Mouse (Mus musculus) small intestine, adult 2 months (tissue): ENCODE results near the gene Gabpb2. TPM values are rescaled to one million over a fixed set of nuclear protein-coding genes. Genes with fewer than 3 reads are reported as not detected.
A peak's percentile ranks its signal among the peaks of the same experiment; 100 is the strongest.
"Not testable (repeated sequence)": the region's sequence is repeated elsewhere in the genome, so short reads cannot be mapped to it uniquely, and the experiment has no call there.

Source experiments
- H3K27ac ChIP-seq: fragments of 200-500 bp; 2 replicates; pipeline ENCODE4 v1.5.1; 2012; ENCODE audit warnings: low read depth, low read length, control low read depth, inconsistent platforms; ENCODE audit not compliant: insufficient read depth
- H3K27me3 ChIP-seq: fragments of 200-500 bp; 2 replicates; pipeline ENCODE4 v1.6.1; 2012; ENCODE audit warnings: mild to moderate bottlenecking, moderate library complexity, low read length, inconsistent platforms; ENCODE audit not compliant: control insufficient read depth, insufficient read depth
- H3K36me3 ChIP-seq: fragments of 200-500 bp; 2 replicates; pipeline ENCODE4 v1.6.1; 2012; ENCODE audit warnings: mild to moderate bottlenecking, low read length, control low read depth, inconsistent platforms; ENCODE audit not compliant: control insufficient read depth, insufficient read depth
- H3K4me1 ChIP-seq: fragments of 200-500 bp; 2 replicates; pipeline ENCODE4 v1.6.1; 2012; ENCODE audit warnings: low read length, inconsistent platforms, mixed read lengths; ENCODE audit not compliant: control insufficient read depth, insufficient read depth, insufficient read length
- H3K4me3 ChIP-seq: fragments of 200-500 bp; 2 replicates; pipeline ENCODE4 v1.5.1; 2012; ENCODE audit warnings: low read depth, mild to moderate bottlenecking, control low read depth, inconsistent platforms, low read length, moderate library complexity
- CTCF ChIP-seq: fragments of 200-500 bp; IDR thresholded peaks from 2 replicates; pipeline ENCODE4 v1.5.1; 2012; ENCODE audit warnings: low read depth, mild to moderate bottlenecking, control low read depth, inconsistent platforms, low read length, moderate library complexity, mixed read lengths; ENCODE audit not compliant: insufficient replicate concordance, insufficient read length; ENCODE audit errors: extremely low read depth
- POLR2A ChIP-seq: fragments of 200-500 bp; IDR thresholded peaks from 2 replicates; pipeline ENCODE4 v1.6.1; 2012; ENCODE audit warnings: low read depth, mild to moderate bottlenecking, control low read depth, inconsistent platforms, low read length, moderate library complexity
- WGBS: fragments of 180-500 bp; shearing (Covaris S2); methylation state at CpG from one replicate; pipeline ENCODE4 v1.1.7; 2018; 5-methylcytosine and 5-hydroxymethylcytosine counted together
- polyA plus RNA-seq: library from polyadenylated mRNA; depleted of rRNA; stranded (reverse); fragments of >200 nt; gene quantifications from 2 replicates; pipeline ENCODE4 v1.2.3, GENCODE M21; 2012

The Gabpb2 gene
- polyA plus RNA-seq, 1 experiment, result 7.4 TPM

- no peaks in the 10 kb centered on the region for H3K27me3 ChIP-seq
- H3K27ac ChIP-seq, result no peak overlapping the region
- peaks cover 17% of the 10 kb centered on the region for H3K36me3 ChIP-seq
- peaks cover 6% of the 10 kb centered on the region for H3K4me1 ChIP-seq
- TF ChIP-seq POLR2A, result no peak
- no peak for TF ChIP-seq CTCF
- 78% methylated on average over 25 of the region's 25 CpGs for WGBS
- no peak overlapping the region; the same call in 1 of the 2 replicates for H3K4me3 ChIP-seq
Observed at GRCm38 (mm10) chr3:95139586-95140288, 78.0 kb downstream of the Gabpb2 start.

DNA sequence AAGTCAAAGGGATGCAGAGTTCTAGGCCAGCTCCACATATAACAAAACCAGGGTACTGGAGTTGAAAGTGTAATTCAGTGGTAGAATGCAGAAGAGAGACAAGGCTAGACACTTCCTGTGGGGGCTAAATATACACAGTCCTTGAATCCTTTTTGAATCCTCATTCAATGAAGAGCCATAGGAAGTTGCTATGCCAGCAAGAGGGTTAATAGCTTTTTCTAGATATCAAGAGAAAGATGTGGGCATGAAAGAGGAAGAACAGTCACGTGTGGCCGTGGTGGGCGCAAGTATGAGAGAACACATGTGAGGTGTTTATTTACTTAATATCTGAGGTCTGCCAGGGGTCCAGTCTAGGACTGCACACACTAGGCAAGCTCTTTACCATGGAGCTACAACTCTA lies 81.4 kb downstream of the Gabpb2 start:
- Histone ChIP-seq H3K36me3 (peaks cover 20% of the 10 kb centered on the region), H3K4me1 (peaks cover 9% of the 10 kb centered on the region), H3K27me3 (no peaks in the 10 kb centered on the region), H3K4me3 (no peak overlapping the region), H3K27ac (no peak overlapping the region)
- TF ChIP-seq POLR2A (no peak), CTCF (no peak)
- 90% methylated on average over 3 of the region's 3 CpGs for WGBS

- WGBS, result 65% methylated on average over 7 of the region's 7 CpGs
Observed at GRCm38 (mm10) chr3:95135433-95136052, 82.2 kb downstream of the Gabpb2 start.

GRCm38 (mm10) chr3:95135023-95135422 lies 82.7 kb downstream of the Gabpb2 start:
- peak overlapping the region; percentile 71 for H3K27ac ChIP-seq
- 4% methylated on average over 6 of the region's 6 CpGs for WGBS
- peaks cover 7% of the 10 kb centered on the region; the same call in 1 of the 2 replicates for H3K4me1 ChIP-seq
- TF ChIP-seq POLR2A (peak; percentile 38; the same call in 1 of the 2 replicates), CTCF (no peak)
- no peaks in the 10 kb centered on the region for H3K27me3 ChIP-seq
- H3K4me3 ChIP-seq, result peak overlapping the region; percentile 56
- H3K36me3 ChIP-seq, result peaks cover 20% of the 10 kb centered on the region

More at GRCm38 (mm10) chr3:95135433-95136052, 82.2 kb downstream of the Gabpb2 start:
- Histone ChIP-seq H3K4me3 (no peak overlapping the region), H3K27me3 (no peaks in the 10 kb centered on the region), H3K36me3 (peaks cover 23% of the 10 kb centered on the region), H3K27ac (peak overlapping the region; percentile 34; the same call in 1 of the 2 replicates), H3K4me1 (peaks cover 9% of the 10 kb centered on the region)
- no peak for TF ChIP-seq CTCF
- no peak for TF ChIP-seq POLR2A

GRCm38 (mm10) chr3:95134133-95134532 lies 83.6 kb downstream of the Gabpb2 start:
- no CpG with 5 or more reads among the region's 12 CpGs for WGBS
- Histone ChIP-seq H3K4me3 (peak overlapping the region; percentile 55; the same call in 1 of the 2 replicates), H3K36me3 (peaks cover 19% of the 10 kb centered on the region)
- H3K27me3 ChIP-seq, H3K27ac ChIP-seq, H3K4me1 ChIP-seq: not testable (repeated sequence)

DNA sequence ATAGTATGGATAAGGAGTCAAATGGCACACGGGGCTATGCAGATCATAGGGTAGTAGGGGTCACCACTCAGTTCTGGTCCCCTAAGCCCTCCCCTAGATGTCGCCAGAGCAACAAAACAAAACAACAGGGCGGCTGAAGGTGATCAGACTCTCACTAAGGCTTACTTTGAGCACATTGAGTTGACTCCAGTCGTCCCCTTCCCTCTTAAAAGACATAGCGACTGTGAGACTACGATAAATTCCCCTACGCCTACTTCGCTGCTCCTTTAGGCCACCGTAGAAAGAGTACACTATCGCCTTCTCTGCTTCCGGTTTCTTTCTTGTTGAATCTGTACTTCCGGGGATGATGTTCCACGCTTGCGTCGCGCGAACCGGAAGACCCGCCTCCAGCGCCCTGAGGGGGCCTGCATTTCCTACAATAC lies 84.0 kb downstream of the Gabpb2 start, which contains the start of the genes Scnm1 and Lysmd1:
TSS of gene Scnm1 (minus strand) at position 332 of the 422 bp plus-strand sequence.
TSS of gene Lysmd1 (plus strand) at position 409 of the 422 bp plus-strand sequence.
- H3K27ac ChIP-seq, result peak within 1 kb of the TSS; percentile 71
- peak within 1 kb of the TSS; percentile 56 for H3K4me3 ChIP-seq
- under 1% methylated on average over 20 of the region's 20 CpGs for WGBS
- H3K4me1 ChIP-seq, result peaks cover 5% of the 10 kb centered on the region; the same call in 1 of the 2 replicates
- H3K36me3 ChIP-seq, result peaks cover 23% of the 10 kb centered on the region
- peak; percentile 24; the same call in 1 of the 2 replicates for TF ChIP-seq CTCF
- TF ChIP-seq POLR2A, result no peak
- H3K27me3 ChIP-seq, result no peaks in the 10 kb centered on the region

DNA sequence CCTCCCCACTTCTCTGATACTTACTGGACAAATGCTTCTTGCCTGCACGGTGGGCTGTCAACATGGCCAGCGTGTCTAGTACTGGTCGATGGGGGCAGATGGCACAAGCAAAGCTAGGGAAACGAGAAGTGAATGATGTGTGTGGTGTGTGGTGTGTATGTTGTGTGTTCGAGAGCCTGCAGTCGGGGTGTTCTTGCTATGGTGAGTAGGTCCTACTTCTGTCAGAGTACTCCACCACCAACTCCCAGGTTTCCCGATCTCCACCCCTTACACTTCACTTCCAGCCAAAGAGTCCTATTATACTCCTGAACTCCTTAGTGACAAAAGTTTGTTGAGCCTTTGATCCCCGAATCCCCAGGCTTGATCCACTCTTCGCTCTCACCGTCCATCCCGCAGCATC lies 84.5 kb downstream of the Gabpb2 start:
- TF ChIP-seq POLR2A, result no peak
- no peak for TF ChIP-seq CTCF
- peaks cover 24% of the 10 kb centered on the region for H3K36me3 ChIP-seq
- H3K4me3 ChIP-seq, result peak overlapping the region; percentile 55
- H3K27ac ChIP-seq, result peak overlapping the region; percentile 24; the same call in 1 of the 2 replicates
- H3K4me1 ChIP-seq, result peaks cover 5% of the 10 kb centered on the region; the same call in 1 of the 2 replicates
- WGBS, result 49% methylated on average over 11 of the region's 11 CpGs
- H3K27me3 ChIP-seq, result no peaks in the 10 kb centered on the region
